Mouse (Mus musculus) kidney, adult 2 months (tissue): ENCODE data around the gene Pifo.

Source experiments
- CTCF ChIP-seq: fragments of 200-500 bp; conservative IDR thresholded peaks from 2 replicates; pipeline ENCODE4 v1.5.1; 2011; ENCODE audit warnings: low read depth, mild to moderate bottlenecking, control low read depth, low read length, moderate library complexity, mixed read lengths; ENCODE audit not compliant: insufficient read depth, insufficient read length
- POLR2A ChIP-seq: fragments of 200-500 bp; IDR thresholded peaks from one replicate; pipeline ENCODE4 v1.6.1; 2011; ENCODE audit warnings: low read depth, low read length, control low read depth

DNA sequence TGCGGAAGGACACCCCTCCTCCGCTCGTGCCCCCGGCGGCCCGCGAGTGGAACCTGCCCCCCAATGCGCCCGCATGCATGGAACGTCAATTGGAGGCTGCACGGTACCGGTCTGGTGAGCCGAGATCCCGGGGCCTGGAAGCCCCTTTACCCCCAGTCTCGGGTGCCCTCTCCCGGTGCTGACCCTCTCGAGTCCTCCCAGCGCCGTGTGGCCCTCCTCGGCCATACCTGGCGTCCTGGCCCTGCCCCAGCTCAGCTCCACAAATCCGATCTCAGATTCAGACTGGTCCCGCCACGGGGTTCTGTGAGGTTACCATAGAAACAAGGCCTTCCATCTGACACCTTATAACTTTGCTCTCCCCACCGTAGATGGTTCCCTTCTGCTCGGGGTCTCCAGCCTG, 54.9 kb downstream of the Pifo start:
- TF ChIP-seq CTCF = no peak
- no peak for TF ChIP-seq POLR2A
